Mouse (Mus musculus): ENCODE results near the gene Erfe.

Gene Erfe

DNA sequence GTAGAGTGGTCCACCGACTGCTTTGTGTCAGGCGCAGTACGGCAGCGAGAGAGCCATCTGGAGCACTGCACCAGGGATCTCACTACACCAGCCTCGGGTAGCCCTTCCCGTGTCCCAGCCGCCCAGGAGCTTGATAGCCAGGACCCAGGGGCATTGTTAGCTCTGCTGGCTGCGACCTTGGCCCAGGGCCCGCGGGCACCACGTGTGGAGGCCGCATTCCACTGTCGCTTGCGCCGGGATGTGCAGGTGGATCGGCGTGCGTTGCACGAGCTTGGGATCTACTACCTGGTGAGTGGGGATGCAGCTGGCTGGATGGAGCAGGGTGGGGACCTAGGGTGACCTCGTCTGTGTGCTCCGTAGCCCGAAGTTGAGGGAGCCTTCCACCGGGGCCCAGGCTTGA lies 3.8 kb downstream of the Erfe start:
- DNase-seq (ENCODE audit: low read depth in 1 of 2, low spot score in 2 of 2): no peak

DNA sequence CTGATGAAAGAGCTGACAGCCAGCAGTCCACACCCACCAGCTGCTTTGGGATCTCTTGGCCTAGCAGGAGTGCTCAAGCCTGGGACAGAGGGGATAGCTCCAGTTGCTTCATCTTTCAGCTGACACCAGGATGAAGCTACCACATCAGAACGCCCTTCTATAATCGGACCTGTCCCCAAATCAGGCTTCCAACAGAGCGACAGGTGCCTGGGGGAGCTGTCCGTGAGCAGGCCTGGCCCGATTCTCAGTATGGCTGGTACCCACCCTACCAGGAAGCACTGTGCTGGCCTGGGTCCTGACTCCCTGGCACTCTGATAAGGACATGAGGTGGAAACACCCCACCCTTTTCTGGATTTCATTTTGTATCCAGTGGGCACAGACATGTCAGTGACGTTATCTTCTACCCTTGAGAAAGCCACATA lies 7.2 kb downstream of the Erfe start:
- no peak for DNase-seq (ENCODE audit: low read depth in 1 of 2, low spot score in 2 of 2)

DNA sequence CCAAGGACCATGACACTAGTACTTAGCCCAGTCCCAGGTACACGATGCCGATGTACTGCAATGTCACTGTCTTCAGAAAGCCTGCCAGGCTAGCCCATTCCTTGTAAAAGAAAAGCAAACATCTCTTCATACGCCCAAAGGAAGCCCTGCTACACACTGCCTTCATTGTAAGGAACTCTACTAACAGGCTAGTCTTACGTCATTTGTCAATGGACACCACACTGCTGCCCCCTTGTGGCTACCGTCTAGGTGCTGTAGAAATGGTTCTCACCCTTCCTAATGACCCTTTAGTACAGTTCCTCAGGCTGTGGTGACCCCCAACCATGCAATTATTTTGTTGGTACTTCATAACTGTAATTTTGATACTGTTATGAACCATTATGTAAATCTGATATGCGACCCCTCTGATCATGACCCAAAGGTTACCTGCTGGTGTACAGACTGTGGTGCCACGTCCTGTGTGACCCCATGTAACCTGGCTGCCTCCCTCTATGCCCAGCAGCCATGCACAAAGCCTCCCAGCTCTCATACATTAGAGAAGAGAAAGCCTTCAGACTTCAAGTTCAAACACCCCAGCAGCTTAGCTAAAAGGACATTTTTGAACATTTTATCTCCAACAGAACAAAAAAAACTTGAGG lies 14.3 kb downstream of the Erfe start:
- DNase-seq (ENCODE audit: low read depth in 1 of 2, low spot score in 2 of 2): peak in 1 of 2 experiments; percentile 49

DNA sequence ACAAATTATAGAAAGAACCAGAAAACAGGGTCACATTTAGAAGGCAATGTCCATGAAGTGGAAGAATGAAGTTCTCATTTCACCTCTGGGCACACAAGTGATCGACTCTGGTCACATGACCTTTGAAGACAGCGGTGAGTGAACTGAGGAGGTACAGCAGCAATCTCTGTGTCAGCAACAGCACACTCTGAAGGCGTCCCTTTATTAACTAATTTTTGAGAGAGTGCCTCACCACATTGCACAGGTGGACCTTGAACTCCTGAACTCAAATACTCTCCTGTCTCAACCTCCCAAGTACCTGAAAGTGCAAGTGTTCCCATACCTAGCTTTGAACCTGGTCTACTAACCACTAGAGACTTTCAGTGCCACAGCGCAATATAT lies 14.9 kb downstream of the Erfe start:
- DNase-seq (ENCODE audit: low read depth in 1 of 2, low spot score in 2 of 2): no peak

DNA sequence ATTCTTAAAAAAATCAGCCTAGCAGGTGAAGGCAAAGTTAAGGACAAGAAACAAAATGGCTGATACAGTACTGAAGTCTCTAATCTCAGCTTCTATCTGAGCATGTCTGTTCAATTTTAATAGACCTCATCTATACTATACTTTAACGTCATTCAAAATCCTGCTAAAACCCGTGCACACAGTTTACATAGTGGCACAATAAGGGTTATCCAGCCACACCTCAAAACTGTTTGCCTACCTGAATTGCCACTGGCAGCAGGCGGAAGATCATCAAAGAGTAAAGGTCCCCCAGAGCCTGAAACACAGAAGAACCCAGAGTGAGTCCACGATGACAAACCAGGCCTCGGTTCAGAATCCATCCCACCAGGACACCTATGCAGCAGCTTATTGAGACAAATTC lies 24.1 kb downstream of the Erfe start:
- DNase-seq (ENCODE audit: low read depth in 1 of 2, low spot score in 2 of 2): no peak

DNA sequence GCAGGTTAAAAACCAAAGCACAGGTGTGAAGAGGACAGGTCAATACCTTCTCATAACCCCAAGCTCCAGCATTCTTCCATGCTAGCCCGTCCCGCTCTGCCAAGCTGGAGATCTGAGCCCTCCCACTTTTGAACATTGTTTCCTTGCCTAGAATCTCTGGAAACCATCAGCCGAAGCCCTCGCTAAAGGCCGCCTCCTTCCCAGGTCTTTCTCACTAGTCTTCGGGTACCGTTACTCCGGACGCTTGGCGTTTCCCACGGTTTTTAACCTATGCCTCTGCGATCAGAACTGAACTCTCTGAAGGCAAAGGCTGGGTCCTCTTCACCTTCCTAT lies 31.7 kb downstream of the Erfe start:
- DNase-seq (ENCODE audit: low read depth in 1 of 2, low spot score in 2 of 2): no peak

DNA sequence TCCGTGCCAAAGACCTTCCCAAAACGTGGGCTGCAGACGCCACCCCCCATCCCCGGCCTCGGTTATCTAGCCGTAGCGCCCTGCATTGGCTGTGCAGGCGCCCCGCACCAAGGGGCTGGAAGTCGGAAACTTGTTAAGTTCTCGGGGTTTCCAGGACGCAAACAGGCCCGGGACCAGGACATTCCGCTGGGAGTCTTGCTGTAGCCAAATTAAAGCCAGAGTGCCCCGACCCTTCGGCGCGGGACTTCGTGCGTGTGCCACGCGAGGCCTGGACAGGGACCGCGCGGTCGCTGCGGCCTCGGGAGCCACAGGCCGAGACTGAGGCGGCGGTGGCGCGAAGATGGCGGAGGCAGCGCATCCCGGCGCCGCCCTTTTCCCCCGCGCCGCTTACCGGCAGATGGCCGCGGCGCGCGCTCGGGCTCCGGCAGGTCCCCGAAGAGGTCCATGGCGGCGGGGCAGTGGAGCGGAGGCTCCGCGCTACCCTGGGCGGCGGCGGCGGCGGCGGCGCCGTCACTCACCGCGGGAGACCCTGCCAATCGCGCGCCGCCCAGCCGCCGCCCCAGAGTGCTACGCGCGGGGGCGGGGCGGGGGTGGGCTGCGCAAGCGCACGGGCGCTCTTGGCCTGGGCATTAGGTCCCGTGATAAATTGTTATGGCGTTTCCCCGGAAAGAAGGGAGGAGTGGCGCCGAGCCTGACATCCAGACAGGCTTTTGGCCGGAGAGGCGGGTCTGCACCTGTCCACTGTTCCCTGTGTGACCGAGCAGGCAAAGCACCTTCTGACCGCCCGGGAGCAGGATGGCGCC lies 32.2 kb downstream of the Erfe start, which contains the start of gene Ilkap:
Gene Ilkap, minus strand, starts transcription at position 556 of the 803 bp plus-strand sequence.
- peak; percentile 24 to 59 for DNase-seq (ENCODE audit: low read depth in 1 of 2, low spot score in 2 of 2)

DNA sequence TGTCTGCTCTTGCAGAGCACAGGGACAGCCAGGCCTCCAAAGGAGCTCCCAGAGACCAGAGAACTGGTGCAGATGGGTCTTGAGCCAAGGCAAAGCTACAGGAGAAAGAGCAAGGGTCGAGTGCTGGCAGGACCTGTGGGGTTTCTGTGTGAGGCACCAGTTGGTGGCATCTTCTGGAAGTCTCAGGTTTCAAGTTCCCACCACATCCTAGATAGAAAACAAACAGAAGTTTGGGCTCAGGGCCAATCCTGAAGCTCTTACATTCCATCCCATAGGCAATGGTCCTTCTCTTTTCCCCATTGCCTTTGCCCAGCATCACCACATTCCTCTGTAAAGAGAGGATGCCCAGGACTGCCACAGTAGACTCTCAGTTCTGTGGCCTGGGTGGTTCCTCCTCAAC lies 38.7 kb downstream of the Erfe start:
- no peak for DNase-seq (ENCODE audit: low read depth in 1 of 2, low spot score in 2 of 2)

DNA sequence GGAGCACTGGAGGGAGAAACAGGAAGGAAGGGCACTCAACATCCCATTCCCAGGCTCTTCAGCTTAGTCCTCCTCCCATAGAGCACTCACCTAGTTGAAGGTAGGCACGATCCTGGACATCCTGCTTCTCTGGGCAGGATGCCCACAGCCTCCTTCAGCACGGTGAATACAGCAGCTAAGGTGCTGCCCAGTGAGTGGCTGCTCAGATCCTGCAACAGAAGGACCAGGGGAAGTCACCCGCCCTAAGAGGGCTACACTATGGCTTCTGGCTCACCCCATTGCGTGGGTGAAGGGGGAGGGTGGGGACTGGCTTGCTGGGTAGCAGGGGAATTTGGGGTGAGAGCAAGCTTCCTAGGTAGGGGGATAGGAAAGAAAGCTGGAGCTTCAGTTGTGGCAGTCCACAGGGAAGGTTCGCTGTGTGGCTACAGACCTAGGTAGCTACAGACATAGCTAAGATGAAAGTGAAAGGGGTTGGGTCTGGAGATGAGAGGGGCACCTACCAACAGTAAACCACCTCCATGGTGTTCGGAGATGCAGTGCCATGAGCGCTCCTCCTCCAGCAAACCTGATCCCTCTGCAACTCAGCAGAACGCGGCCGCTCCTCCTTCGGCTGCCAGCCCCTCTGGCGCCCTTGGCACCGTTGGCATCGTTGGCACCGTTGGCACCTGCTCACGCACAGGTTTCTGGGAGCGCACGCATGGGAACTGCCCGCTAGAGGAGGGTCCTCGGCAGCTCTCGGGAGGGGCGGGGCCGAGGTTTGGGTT lies 39.4 kb downstream of the Erfe start:
- no peak for DNase-seq (ENCODE audit: low read depth in 1 of 2, low spot score in 2 of 2)

DNA sequence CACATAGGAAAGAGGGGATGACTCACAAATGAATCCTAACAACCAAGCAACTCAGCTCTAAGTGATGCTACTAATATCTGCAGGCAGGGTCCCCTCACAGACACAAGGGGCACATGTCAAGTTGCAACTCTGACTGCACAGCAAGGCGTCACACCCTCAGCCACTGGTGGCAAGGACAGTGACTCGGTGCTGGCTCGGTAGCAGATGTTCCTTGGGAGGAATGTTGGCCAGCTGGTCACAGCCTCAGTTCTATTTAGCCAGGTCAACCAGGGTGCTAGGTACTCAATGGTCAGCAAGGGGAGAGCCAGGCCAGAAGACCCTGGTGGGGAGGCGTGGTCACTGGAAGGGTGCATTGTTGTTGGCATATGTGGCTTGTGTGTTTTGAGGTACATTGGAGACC lies 41.6 kb downstream of the Erfe start:
- DNase-seq (ENCODE audit: low read depth in 1 of 2, low spot score in 2 of 2): no peak

DNA sequence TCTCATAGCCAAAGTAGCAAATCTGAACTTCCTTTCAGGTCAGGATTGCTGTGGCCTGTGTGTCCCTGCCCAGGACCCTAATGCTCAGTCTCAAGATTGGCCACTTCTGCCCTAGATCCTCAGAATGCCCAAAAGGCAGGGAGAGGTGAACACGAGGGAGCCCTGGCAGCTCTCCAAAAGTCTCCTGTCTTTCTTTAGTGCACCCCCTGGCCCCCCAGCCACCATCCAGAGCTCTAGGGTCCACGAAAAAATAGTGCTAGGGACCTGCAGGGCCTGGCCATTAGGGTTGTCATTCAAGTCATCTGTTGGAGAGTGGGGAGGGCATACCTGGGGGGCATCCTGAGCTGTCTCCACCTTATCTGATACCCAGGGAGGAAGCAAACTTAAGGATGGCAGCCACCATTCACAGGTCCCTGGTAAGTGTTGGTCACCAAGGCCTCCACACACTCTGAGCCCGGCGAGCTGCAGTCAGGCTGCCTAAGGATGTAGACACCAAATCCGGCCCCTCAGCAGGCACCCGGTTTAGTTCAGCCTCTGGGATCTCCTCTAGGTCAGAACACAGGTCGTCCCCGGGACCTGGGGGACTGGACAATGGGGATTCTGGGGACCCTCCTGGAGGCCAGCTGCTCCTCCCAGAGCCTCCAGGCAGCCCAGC lies 45.5 kb downstream of the Erfe start:
- DNase-seq (ENCODE audit: low read depth in 1 of 2, low spot score in 2 of 2): no peak

DNA sequence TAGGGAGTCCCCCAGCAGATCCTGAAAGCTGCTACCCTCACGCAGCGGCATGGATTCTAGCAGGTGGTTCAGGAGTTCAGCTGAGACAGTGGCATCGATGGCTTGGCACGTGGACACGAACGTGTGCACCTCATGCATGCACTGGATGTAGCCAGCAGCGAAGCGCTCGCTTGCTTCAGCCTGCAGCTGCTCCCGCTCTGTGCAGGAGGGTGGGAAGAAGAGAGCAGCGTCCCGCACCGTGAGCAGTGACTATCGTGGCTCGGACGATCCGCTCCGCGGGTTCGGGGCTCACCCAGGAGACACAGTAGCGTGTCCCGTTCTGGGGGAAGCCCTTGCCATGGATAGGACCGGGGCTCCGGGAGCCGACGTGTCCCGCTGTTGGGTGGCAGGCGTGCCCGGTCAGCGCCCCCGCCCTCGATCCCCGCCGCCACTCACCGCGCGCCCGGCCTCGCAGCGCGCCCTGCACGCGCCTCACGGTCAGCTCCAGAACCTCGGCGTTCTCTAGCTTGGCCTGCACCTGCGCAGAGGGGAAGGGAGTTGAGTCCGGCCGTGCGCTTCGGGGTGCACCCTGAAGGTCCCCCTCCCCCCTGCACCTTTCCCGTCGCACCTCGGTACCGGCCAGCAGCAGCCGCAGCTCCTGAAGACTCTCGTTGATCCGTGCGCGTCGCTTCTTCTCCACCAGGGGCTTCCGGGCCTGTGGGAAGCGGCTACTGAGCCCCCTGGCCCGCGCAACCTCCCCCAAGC lies 46.2 kb downstream of the Erfe start:
- no peak for DNase-seq (ENCODE audit: low read depth in 1 of 2, low spot score in 2 of 2)

DNA sequence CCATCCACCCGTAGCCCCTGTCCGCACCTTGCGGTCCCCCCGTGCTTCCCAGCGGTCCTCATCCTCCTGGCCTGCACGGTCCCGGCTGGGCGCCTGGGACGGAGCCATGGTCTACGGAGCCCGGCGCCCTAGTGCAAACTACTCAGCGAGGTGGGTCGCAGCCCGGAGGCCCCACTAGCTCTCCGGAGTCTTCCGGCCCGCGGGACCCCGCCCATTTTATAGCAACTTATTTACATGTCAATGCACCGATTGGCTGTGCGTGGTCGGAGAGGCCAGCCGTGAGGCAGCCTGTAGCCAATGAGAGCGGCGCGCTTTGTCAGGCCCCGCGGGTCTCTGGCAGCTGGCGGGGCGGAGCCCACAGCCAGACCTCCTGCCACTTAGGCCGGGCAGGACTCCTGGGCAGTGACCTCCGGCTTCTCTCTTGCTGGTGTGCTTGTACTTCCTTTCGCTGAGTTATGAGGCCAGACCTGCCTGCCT lies 46.8 kb downstream of the Erfe start:
- peak; percentile 76 to 83 for DNase-seq (ENCODE audit: low read depth in 1 of 2, low spot score in 2 of 2)

DNA sequence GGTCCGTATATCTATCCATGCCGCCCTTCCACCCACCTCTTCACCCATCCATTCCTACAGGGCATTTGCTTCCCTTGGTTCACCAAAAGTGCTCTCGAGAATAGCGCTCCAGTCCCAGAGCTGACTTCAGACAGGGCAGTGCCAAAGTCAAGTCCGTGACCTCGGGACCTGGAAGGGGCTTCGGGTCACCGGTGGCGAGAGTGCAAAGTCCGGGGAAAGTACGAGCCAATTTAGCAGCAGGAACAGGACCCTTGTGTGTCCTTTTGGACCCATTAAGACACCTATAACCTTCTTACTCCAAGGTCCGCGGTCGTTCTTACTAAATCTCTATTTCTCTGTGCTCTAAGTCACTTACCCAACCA lies 47.3 kb downstream of the Erfe start:
- no peak for DNase-seq (ENCODE audit: low read depth in 1 of 2, low spot score in 2 of 2)

DNA sequence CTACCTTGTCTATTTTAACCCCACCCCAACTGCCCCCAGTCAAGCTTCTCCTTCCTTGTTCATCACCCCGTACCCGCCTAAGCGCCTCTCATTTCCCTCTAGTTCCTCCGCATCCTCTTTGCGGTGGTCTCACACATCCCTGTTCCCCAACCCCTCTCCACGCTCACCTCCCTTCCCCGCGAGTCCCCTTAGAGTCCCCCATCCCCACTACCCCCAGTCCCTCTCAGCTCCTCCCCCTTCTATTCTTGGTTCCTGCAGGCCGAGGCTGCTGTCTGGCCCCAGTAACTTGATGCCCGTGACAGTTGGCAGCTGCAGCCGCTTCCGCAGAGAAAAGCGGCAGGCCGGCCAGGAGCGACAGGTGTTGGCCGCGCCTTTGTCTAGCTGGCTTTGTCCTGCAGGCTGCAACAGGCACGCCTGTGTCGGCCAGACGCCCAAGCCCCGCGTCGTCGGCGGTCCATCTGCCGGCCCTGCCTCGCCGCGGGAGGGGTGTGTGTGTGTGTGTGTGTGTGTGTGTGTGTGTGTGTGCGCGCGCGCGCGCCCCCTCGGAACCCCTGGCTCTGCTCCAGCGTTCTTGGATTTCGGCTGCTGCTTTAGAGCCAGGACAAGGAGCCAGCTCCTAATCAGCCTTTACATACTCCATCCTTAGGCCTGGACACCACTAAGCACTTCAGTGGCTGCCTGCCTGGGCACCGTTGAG lies 47.8 kb downstream of the Erfe start, which contains the start of gene Hes6:
Gene Hes6, minus strand, starts transcription at position 141 of the 697 bp plus-strand sequence.
- no peak for DNase-seq (ENCODE audit: low read depth in 1 of 2, low spot score in 2 of 2)

DNA sequence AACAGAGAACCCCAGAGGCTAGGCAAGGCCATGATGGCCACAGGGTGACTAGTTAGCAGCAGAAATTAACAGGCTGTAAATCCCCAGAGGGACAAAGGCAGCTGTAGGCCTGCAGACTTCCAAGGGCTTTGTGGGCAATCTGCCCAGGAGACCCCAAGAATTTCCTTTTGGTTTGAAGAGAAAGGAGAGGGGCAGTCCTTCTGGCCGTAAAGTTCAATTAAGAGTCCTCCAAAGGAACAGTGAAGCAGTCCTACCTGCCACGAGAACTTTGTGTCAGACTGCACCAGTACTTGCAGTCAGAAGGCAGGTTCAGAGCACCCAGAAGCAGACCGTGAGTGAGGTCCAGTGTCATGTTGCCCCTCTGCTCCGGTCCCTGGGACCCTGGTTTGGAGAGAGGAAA lies 48.7 kb downstream of the Erfe start:
- no peak for DNase-seq (ENCODE audit: low read depth in 1 of 2, low spot score in 2 of 2)

DNA sequence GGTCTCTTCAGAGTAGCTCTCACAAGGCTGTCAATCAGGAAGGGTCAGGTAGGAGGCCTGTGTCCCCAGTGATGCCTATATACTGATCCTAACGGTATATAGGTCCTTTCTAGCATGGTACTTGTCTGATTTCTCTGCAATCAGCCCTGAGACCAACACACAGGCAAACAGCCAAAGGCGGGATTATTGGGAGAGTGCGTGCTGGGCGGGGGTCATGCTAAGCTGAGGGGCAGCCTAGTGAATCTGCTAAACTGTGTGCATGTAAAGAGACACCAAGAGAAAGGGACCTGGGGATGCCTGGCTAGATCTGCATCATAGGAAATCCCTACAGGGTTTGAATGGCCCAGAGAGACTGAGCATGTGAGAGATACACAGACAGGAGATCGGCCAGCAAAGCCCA lies 49.1 kb downstream of the Erfe start:
- no peak for DNase-seq (ENCODE audit: low read depth in 1 of 2, low spot score in 2 of 2)

DNA sequence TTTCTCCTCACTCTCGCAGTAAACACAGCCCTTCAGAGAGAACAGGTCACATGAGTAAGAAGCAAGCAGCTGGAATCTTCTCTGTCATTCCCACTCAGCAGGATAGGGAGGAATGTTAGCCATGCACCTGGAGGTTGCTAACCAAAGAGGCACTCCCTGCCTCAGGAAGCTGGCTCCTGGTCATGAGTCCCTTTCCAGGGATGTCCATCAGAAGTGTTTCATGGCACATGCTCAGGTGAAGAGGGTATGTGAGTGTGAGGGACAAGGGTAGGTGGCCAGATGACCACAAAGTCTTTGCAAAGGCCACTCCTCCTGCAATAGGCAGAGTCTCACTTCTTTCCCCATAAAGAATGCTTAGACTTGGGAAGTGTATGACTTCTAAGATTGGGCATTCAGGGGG lies 51.8 kb downstream of the Erfe start:
- no peak for DNase-seq (ENCODE audit: low read depth in 1 of 2, low spot score in 2 of 2)

DNA sequence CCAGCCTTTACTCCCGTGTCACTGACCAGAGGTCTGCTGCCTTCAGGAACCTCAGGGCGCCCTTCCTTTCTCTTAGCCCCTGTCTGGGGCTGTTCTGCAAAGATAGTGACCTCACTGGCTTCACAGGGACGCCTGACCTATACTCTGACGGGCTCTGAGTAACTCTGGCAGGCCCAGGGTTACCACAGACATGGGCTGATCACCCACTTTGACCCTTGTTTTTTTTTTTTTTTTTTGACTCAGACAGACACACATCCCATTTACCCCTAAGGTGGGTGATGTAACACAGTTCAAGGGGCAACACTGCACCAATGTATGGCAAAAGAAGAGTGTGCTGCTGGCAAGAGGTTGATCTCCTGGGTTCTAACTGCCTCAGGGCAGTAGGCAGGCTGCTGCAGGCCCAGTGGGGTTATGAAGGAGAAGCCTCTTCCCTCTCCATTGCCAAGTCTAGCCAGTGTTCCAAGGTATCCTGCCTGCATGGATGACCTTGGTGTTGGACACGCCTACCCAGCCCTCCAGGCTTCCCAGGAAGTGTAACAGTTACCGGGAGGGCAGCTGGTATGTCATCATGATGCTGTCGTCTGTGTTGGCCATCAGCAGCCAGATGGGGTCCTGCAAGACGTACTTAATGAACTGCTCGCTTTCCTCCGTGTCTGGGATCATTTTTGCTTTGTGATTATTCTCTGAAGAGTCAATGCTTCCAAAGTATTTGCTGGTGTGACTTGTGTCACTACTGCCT lies 53.8 kb downstream of the Erfe start:
- DNase-seq (ENCODE audit: low read depth in 1 of 2, low spot score in 2 of 2): no peak
